Mouse (Mus musculus) CD4-positive helper T cell, adult 2 months (primary cell): ENCODE measurements around the gene Bid.
A peak's percentile ranks its signal among the peaks of the same experiment; 100 is the strongest.
"Not testable (repeated sequence)": the region's sequence is repeated elsewhere in the genome, so short reads cannot be mapped to it uniquely, and the experiment has no call there.

ENCODE experiments used
- DNase-seq: peaks from one replicate; pipeline ENCODE4 v3.0.0-alpha.2; 2012; ENCODE audit warnings: low read depth, missing footprints, low spot score

Bid gene

GRCm38 (mm10) chr6:120937104-120937617 lies 20.5 kb upstream of the Bid start:
- no peak for DNase-seq

- DNase-seq = peak; percentile 57
Measured at GRCm38 (mm10) chr6:120934176-120934575, 17.5 kb upstream of the Bid start.

GRCm38 (mm10) chr6:120933670-120934069 lies 17.0 kb upstream of the Bid start:
- DNase-seq = no peak

GRCm38 (mm10) chr6:120932597-120932996 lies 15.9 kb upstream of the Bid start:
- DNase-seq = peak; percentile 68

GRCm38 (mm10) chr6:120930450-120931306 lies 14.0 kb upstream of the Bid start:
- no peak for DNase-seq

GRCm38 (mm10) chr6:120929421-120929820 lies 12.8 kb upstream of the Bid start:
- DNase-seq = no peak

- no peak for DNase-seq
Measured at GRCm38 (mm10) chr6:120927765-120928164, 11.1 kb upstream of the Bid start.

- no peak for DNase-seq
Measured at GRCm38 (mm10) chr6:120926880-120927279, 10.2 kb upstream of the Bid start.

GRCm38 (mm10) chr6:120924791-120925321 lies 8.2 kb upstream of the Bid start:
- DNase-seq = not testable (repeated sequence)

GRCm38 (mm10) chr6:120917975-120918374 lies 1.3 kb upstream of the Bid start:
- no peak for DNase-seq

- DNase-seq = peak; percentile 52
Measured at GRCm38 (mm10) chr6:120916972-120917881, 574 bp upstream of the Bid start.

GRCm38 (mm10) chr6:120915649-120915975 lies 1.0 kb downstream of the Bid start:
- DNase-seq = no peak

GRCm38 (mm10) chr6:120914911-120915648 lies 1.6 kb downstream of the Bid start:
- peak; percentile 67 for DNase-seq

GRCm38 (mm10) chr6:120914533-120914910 lies 2.1 kb downstream of the Bid start:
- no peak for DNase-seq

- DNase-seq = peak; percentile 38
Measured at GRCm38 (mm10) chr6:120913783-120914182, 2.9 kb downstream of the Bid start.

GRCm38 (mm10) chr6:120912931-120913330 lies 3.7 kb downstream of the Bid start:
- DNase-seq = no peak

GRCm38 (mm10) chr6:120911213-120912007 lies 5.2 kb downstream of the Bid start:
- DNase-seq = no peak

GRCm38 (mm10) chr6:120909501-120909900 lies 7.2 kb downstream of the Bid start:
- DNase-seq = no peak

- DNase-seq = not testable (repeated sequence)
Measured at GRCm38 (mm10) chr6:120907876-120908597, 8.6 kb downstream of the Bid start.

GRCm38 (mm10) chr6:120906521-120906920 lies 10.1 kb downstream of the Bid start:
- no peak for DNase-seq
